17 mouse cellular contexts compared by ENCODE assay signal in the genomic region with DNA sequence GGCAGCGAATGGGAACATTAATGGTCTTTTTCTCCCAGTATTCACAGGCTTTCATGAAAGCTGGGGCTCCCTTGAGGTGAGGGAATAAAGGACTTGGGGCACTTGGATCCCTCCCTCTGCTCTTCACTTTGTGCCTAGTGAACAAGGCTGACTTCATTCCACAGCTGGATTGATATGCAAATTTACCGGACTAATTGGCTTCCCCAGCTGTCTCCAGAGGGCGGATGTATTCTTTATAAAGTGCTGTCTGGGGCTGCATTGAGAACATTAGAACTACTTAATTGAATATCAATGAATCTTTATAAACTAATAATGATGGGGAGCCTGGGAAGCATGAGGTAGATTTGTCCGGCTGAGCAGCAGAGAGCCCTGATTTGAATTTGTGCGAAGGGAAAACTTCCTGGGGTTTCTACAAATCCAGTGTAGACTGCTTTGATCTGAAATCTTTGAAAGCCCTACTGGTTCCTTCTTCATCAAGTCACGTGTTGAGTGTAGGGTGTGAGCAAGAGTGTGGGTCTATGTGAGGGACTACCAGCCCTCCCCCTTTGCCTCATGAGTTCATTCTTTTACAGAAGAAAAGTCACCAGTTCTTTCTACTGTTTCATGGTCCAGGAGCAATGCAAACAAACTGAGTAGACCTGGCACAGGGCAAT. TPM values are rescaled to one million over a fixed set of nuclear protein-coding genes. Genes with fewer than 3 reads are reported as not detected.
A peak's percentile ranks its signal among the peaks of the same experiment; 100 is the strongest.
DNase-seq lines count a peak whose midpoint lies in the region; ATAC-seq lines count a peak whose summit lies in the region.
"Had no signal": no experiment of that assay in that cellular context is flagged by ENCODE, and none has a peak within 500 bp of the region (broad histone marks: within the 10 kb centered on the region; RNA-seq: fewer than 3 reads in every experiment).

No protein-coding gene starts in this region.

- no peak overlapping the region for H3K4me3 ChIP-seq in hindbrain, embryonic 12.5 days
- H3K4me3 ChIP-seq in midbrain, embryonic 16.5 days (ENCODE audit: low read depth, low read length): no peak overlapping the region
- H3K4me3 ChIP-seq in kidney, embryonic 15.5 days (replicated peaks): no peak overlapping the region
- H3K4me3 ChIP-seq: erythroblast, embryonic 14.5 days; stomach, embryonic 15.5 days had no signal

- H3K27ac ChIP-seq in hindbrain, embryonic 12.5 days: no peak overlapping the region
- H3K27ac ChIP-seq in midbrain, embryonic 16.5 days (ENCODE audit: low read length): no peak overlapping the region
- H3K27ac ChIP-seq in kidney, embryonic 15.5 days: no peak overlapping the region
- H3K27ac ChIP-seq: macrophage; stomach, embryonic 15.5 days had no signal

- no peak overlapping the region for H3K9ac ChIP-seq in hindbrain, embryonic 12.5 days
- no peak overlapping the region for H3K9ac ChIP-seq in midbrain, embryonic 16.5 days (ENCODE audit: low read depth, low read length)
- no peak overlapping the region for H3K9ac ChIP-seq in kidney, embryonic 15.5 days
- H3K9ac ChIP-seq: stomach, embryonic 15.5 days had no signal

- H3K36me3 ChIP-seq in hindbrain, embryonic 12.5 days: no peaks in the 10 kb centered on the region
- no peaks in the 10 kb centered on the region for H3K36me3 ChIP-seq in midbrain, embryonic 16.5 days (ENCODE audit: control insufficient read depth, insufficient read depth, low read length)
- no peaks in the 10 kb centered on the region for H3K36me3 ChIP-seq in kidney, embryonic 15.5 days
- H3K36me3 ChIP-seq: stomach, embryonic 15.5 days had no signal

- no peaks in the 10 kb centered on the region for H3K27me3 ChIP-seq in hindbrain, embryonic 12.5 days
- no peaks in the 10 kb centered on the region for H3K27me3 ChIP-seq in midbrain, embryonic 16.5 days (ENCODE audit: control insufficient read depth, insufficient read depth, low read depth, low read length)
- no peaks in the 10 kb centered on the region for H3K27me3 ChIP-seq in kidney, embryonic 15.5 days
- H3K27me3 ChIP-seq: stomach, embryonic 15.5 days had no signal

- WGBS in hindbrain, embryonic 12.5 days: 17% methylated on average over 6 of the region's 6 CpGs
- WGBS in midbrain, embryonic 16.5 days: 19% methylated on average over 6 of the region's 6 CpGs
- WGBS in kidney, embryonic 15.5 days: 23% methylated on average over 6 of the region's 6 CpGs

- H3K9me3 ChIP-seq in hindbrain, embryonic 12.5 days (replicated peaks): no peaks in the 10 kb centered on the region
- H3K9me3 ChIP-seq in midbrain, embryonic 16.5 days (replicated peaks; ENCODE audit: control insufficient read depth, low read length, poor library complexity, severe bottlenecking): no peaks in the 10 kb centered on the region
- H3K9me3 ChIP-seq in kidney, embryonic 15.5 days (replicated peaks): no peaks in the 10 kb centered on the region
- H3K9me3 ChIP-seq: stomach, embryonic 15.5 days had no signal

- no peaks in the 10 kb centered on the region for H3K4me1 ChIP-seq in hindbrain, embryonic 12.5 days
- 0 out of 2 replicates have a peak, but pooled peaks cover 2% of the 10 kb centered on the region for H3K4me1 ChIP-seq in midbrain, embryonic 16.5 days (ENCODE audit: control insufficient read depth, insufficient read depth, low read length)
- H3K4me1 ChIP-seq in kidney, embryonic 15.5 days: no peaks in the 10 kb centered on the region
- H3K4me1 ChIP-seq: stomach, embryonic 15.5 days had no signal

- ATAC-seq in hindbrain, embryonic 12.5 days (ENCODE audit: low FRiP score): peak; percentile 73
- peak; percentile 78 for ATAC-seq in midbrain, embryonic 16.5 days
- no peak for ATAC-seq in erythroblast, adult 5-6 weeks (replicated peaks; ENCODE audit: low FRiP score, poor library complexity, severe bottlenecking)
- no peak for ATAC-seq in kidney, embryonic 15.5 days (replicated peaks; ENCODE audit: low FRiP score)
- ATAC-seq: CD4-positive, CD25-positive, alpha-beta regulatory T cell, adult 4 months had no signal

- no peak overlapping the region for H3K4me2 ChIP-seq in hindbrain, embryonic 12.5 days (replicated peaks)
- H3K4me2 ChIP-seq in midbrain, embryonic 16.5 days (ENCODE audit: low read length): no peak overlapping the region
- no peak overlapping the region for H3K4me2 ChIP-seq in kidney, embryonic 15.5 days
- H3K4me2 ChIP-seq: stomach, embryonic 15.5 days had no signal

- DNase-seq in ZHBTc4 (ENCODE audit: low read depth, low spot score): peak; percentile 65
- peak; percentile 0 for DNase-seq in embryo, embryonic 9.5 days (ENCODE audit: extremely low spot score)
- DNase-seq in urinary bladder, postnatal 10 days (ENCODE audit: low spot score): no peak
- DNase-seq in cerebellum, adult 8-10 months: no peak
- DNase-seq: adrenal gland, adult 8-10 months; gastrocnemius, postnatal 14 days; kidney, adult 8-10 months; lung, adult 18-20 months had no signal

RNA-seq across cellular contexts. Expression of gene Gpr50, which starts 37.5 kb away (rescaled TPM):
- 1.3 and 1.8 TPM in 2 replicates for polyA plus RNA-seq in hindbrain, embryonic 12.5 days (2016; fragmentation: Nextera tagmentation; extraction: Ambion mirVana)
- polyA plus RNA-seq in midbrain, embryonic 16.5 days (2015; fragmentation: Nextera tagmentation; extraction: Ambion mirVana): 3.1 and 3.8 TPM in 2 replicates
- total RNA-seq in erythroblast, adult 5-6 weeks (2015; ENCODE audit: low replicate concordance): not detected in 2 replicates
- total RNA-seq in erythroblast, adult 5-6 weeks (2017; ENCODE audit: low replicate concordance): 0.56 TPM in 1 of 2 replicates, not detected in the other
- 0.34 and 0.42 TPM in 2 replicates for polyA plus RNA-seq in kidney, embryonic 15.5 days (2015; fragmentation: Nextera tagmentation; extraction: Ambion mirVana)
- total RNA-seq: adrenal gland, adult 8-10 months; hematopoietic stem cell, adult 5-6 weeks had no signal
- polyA plus RNA-seq: CD4-positive, CD25-positive, alpha-beta regulatory T cell, adult 4 months; erythroblast, embryonic 14.5 days; macrophage had no signal

Comparison
In these comparisons a context has a peak if more than half of its experiments do, and no peak if none do; other contexts are left out.
1. DNase-seq: peak in ZHBTc4 (single experiment) and embryo, embryonic 9.5 days (single experiment); none in urinary bladder, postnatal 10 days (single experiment) and cerebellum, adult 8-10 months (single experiment).
2. ATAC-seq: peak in hindbrain, embryonic 12.5 days (single experiment) and midbrain, embryonic 16.5 days (single experiment); none in erythroblast, adult 5-6 weeks (single experiment) and kidney, embryonic 15.5 days (single experiment).